Comparison of ENCODE assay signal across 22 mouse cellular contexts in genomic region chr17:68793741-68794140, GRCm38 (mm10). TPM values are rescaled to one million over a fixed set of nuclear protein-coding genes. Genes with fewer than 3 reads are reported as not detected.
"Had no signal": no experiment of that assay in that cellular context is flagged by ENCODE, and none has a peak within 500 bp of the region (broad histone marks: within the 10 kb centered on the region; RNA-seq: fewer than 3 reads in every experiment).

No protein-coding gene starts in this region.

- ATAC-seq: liver, embryonic 12.5 days; liver, postnatal 0 days; lung, postnatal 0 days; midbrain, embryonic 13.5 days; midbrain, embryonic 15.5 days; midbrain, embryonic 16.5 days had no signal

- DNase-seq: left cerebral cortex, postnatal 4 days; liver; liver, embryonic 13.5 days; liver, postnatal 0 days; lung, adult 18-20 months; lung, adult 2 months; lung, embryonic 14.5 days; lung, postnatal 10 days; lung, postnatal 14 days; lung, postnatal 36 days; lung, postnatal 4 days; midbrain, embryonic 14.5 days had no signal

RNA-seq across cellular contexts. Expression of gene Tmem200c, which starts 32.7 kb away (rescaled TPM):
- total RNA-seq: liver, adult 2 months; megakaryocyte progenitor cell, adult 5-6 weeks; megakaryocyte, adult 5-6 weeks; megakaryocyte-erythroid progenitor cell, adult 5-6 weeks; monocyte, adult 5-6 weeks had no signal
